Mouse (Mus musculus): Measurements from ENCODE around the gene Nr2f1. TPM values are rescaled to one million over a fixed set of nuclear protein-coding genes. Genes with fewer than 3 reads are reported as not detected.

The Nr2f1 gene
- total RNA-seq, 2 experiments from 2014 or later: 0.31 to 0.69 TPM

- intact Hi-C loops (cut with DNase I): loop anchor here (2.0 kb wide), 1 partner anchor 218 kb away; no protein-coding TSS in a partner anchor
- peak; percentile 59 to 70 for DNase-seq
Observed at GRCm38 (mm10) chr13:78200991-78201870, 1.7 kb upstream of the Nr2f1 start.

- intact Hi-C loops (cut with DNase I): loop anchor here (2.0 kb wide), 1 partner anchor 218 kb away; no protein-coding TSS in a partner anchor
- no peak for DNase-seq
Observed at GRCm38 (mm10) chr13:78200407-78200806, 850 bp upstream of the Nr2f1 start.

GRCm38 (mm10) chr13:78198871-78199641 lies 501 bp downstream of the Nr2f1 start:
- intact Hi-C loops (cut with DNase I): no loop called here
- DNase-seq: peak in 1 of 2 experiments; percentile 46

- DNase-seq: no peak
- intact Hi-C loops (cut with DNase I): no loop called here
Observed at GRCm38 (mm10) chr13:78198391-78198870, 1.1 kb downstream of the Nr2f1 start.

- intact Hi-C loops (cut with DNase I): no loop called here
Observed at GRCm38 (mm10) chr13:78197819-78198390, 1.7 kb downstream of the Nr2f1 start.

GRCm38 (mm10) chr13:78197286-78197818 lies 2.2 kb downstream of the Nr2f1 start:
- no peak for DNase-seq
- intact Hi-C loops (cut with DNase I): no loop called here

More at GRCm38 (mm10) chr13:78197819-78198390, 1.7 kb downstream of the Nr2f1 start:
- no peak for DNase-seq

- intact Hi-C loops (cut with DNase I): no loop called here
- DNase-seq: no peak
Observed at GRCm38 (mm10) chr13:78196236-78196796, 3.2 kb downstream of the Nr2f1 start.

GRCm38 (mm10) chr13:78195601-78196115 lies 3.9 kb downstream of the Nr2f1 start:
- intact Hi-C loops (cut with DNase I): no loop called here
- DNase-seq: no peak

GRCm38 (mm10) chr13:78194850-78195600 lies 4.5 kb downstream of the Nr2f1 start:
- DNase-seq: no peak
- intact Hi-C loops (cut with DNase I): no loop called here

- intact Hi-C loops (cut with DNase I): no loop called here
- no peak for DNase-seq
Observed at GRCm38 (mm10) chr13:78194135-78194849, 5.3 kb downstream of the Nr2f1 start.

GRCm38 (mm10) chr13:78193211-78193610 lies 6.3 kb downstream of the Nr2f1 start:
- DNase-seq: no peak
- intact Hi-C loops (cut with DNase I): no loop called here

- intact Hi-C loops (cut with DNase I): loop anchor here (10.0 kb wide), 1 partner anchor 325 kb away; no protein-coding TSS in a partner anchor
Observed at GRCm38 (mm10) chr13:78189586-78189985, 10.0 kb downstream of the Nr2f1 start.

GRCm38 (mm10) chr13:78187833-78188232 lies 11.7 kb downstream of the Nr2f1 start:
- no peak for DNase-seq
- intact Hi-C loops (cut with DNase I): loop anchor here (10.0 kb wide), 1 partner anchor 323 kb away; no protein-coding TSS in a partner anchor

More at GRCm38 (mm10) chr13:78189586-78189985, 10.0 kb downstream of the Nr2f1 start:
- DNase-seq: no peak

- no peak for DNase-seq
- intact Hi-C loops (cut with DNase I): loop anchor here (10.0 kb wide), 1 partner anchor 322 kb away; no protein-coding TSS in a partner anchor
Observed at GRCm38 (mm10) chr13:78186340-78186946, 13.1 kb downstream of the Nr2f1 start.

- intact Hi-C loops (cut with DNase I): loop anchor here (5.0 to 10.0 kb wide), 2 partner anchors 320 to 1143 kb away; no protein-coding TSS in a partner anchor
- no peak for DNase-seq
Observed at GRCm38 (mm10) chr13:78184786-78185466, 14.6 kb downstream of the Nr2f1 start.

GRCm38 (mm10) chr13:78183986-78184385 lies 15.6 kb downstream of the Nr2f1 start:
- intact Hi-C loops (cut with DNase I): loop anchor here (5.0 to 10.0 kb wide), 2 partner anchors 319 to 1142 kb away; no protein-coding TSS in a partner anchor
- DNase-seq: no peak

GRCm38 (mm10) chr13:78183004-78183403 lies 16.6 kb downstream of the Nr2f1 start:
- no peak for DNase-seq
- intact Hi-C loops (cut with DNase I): loop anchor here (5.0 to 10.0 kb wide), 2 partner anchors 318 to 1141 kb away; no protein-coding TSS in a partner anchor
